Mouse (Mus musculus) Patski (cell line): ENCODE measurements at regions not wholly inside any gene's neighbourhood (a gene's known extent, or its start where the extent isn't known, plus 50 kb on each side); places are given as distances from the start of the nearest gene placed in this dataset.

Experiments used
- ATAC-seq: fragments of 100-300 bp; one replicate; pipeline ENCODE4 v1.8.0; 2021
- CTCF ChIA-PET: fragments of 350-600 bp; sonication (Branson Sonifier 250); formaldehyde crosslinking; loops from one replicate; lab custom pipeline; 2022; ENCODE audit warnings: inconsistent platforms; lab: Charles Lee
- POLR2A ChIA-PET: fragments of 350-600 bp; sonication (Branson Sonifier 250); formaldehyde crosslinking; loops from one replicate; lab custom pipeline; 2022; ENCODE audit warnings: antibody characterized with exemption, inconsistent platforms; lab: Charles Lee
- DNase-seq: peaks from one replicate; pipeline ENCODE4 v3.0.0-alpha.2; 2011; ENCODE audit warnings: low read depth, low spot score
- H3K27me3 ChIP-seq: fragments of 371-371 bp; one replicate; pipeline ENCODE4 v1.5.1; 2021
- CTCF ChIP-seq: fragments of 100-300 bp; IDR thresholded peaks from one replicate; pipeline ENCODE4 v1.5.1; 2021
- in situ Hi-C: fragments of 300-500 bp; cut with MboI; formaldehyde crosslinking; loops from 3 replicates; pipeline ENCODE4 v1.11.1; 2018; ENCODE audit warnings: low pct_unique_long_range_greater_than_20kb, mixed read lengths

GRCm38 (mm10) chr12:54459462-54460134, 196.8 kb downstream of the Sptssa start:
- POLR2A ChIA-PET = no interaction called here
- TF ChIP-seq CTCF = no peak

GRCm38 (mm10) chr12:54456731-54457130, 199.6 kb downstream of the Sptssa start:
- TF ChIP-seq CTCF = no peak
- ChIA-PET CTCF (no interaction called here), POLR2A (no interaction called here)
- H3K27me3 ChIP-seq = no peaks in the 10 kb centered on the region
- DNase-seq (no peak), ATAC-seq (no peak)
- in situ Hi-C loops = no loop called here

More at GRCm38 (mm10) chr12:54459462-54460134, 196.8 kb downstream of the Sptssa start:
- DNase-seq (no peak), ATAC-seq (no peak)
- CTCF ChIA-PET = no interaction called here
- in situ Hi-C loops = no loop called here
- no peaks in the 10 kb centered on the region for H3K27me3 ChIP-seq

DNA sequence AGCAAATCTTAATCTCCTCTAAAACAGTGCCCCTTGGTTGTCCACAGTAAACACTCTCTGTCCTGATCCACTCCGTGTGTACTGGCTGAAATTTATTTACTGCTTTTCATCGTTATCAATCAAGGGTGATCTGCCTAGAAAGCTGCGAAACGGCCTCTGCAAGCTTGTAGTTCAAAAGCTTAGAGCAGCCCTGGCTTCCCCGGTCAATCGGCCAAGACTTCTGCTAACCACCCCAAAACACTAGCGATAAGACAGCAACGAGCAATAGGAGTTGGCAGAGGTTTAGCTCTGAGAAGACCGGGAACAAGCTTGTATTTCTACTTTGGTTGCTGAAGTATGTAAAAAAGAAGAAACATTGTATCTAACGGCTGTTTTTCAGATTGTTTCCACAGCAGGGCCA, 201.8 kb downstream of the Sptssa start:
- ATAC-seq (no peak), DNase-seq (no peak)
- POLR2A ChIA-PET = no interaction called here
- CTCF ChIA-PET = no interaction called here
- no peaks in the 10 kb centered on the region for H3K27me3 ChIP-seq
- in situ Hi-C loops = no loop called here
- TF ChIP-seq CTCF = no peak

- H3K27me3 ChIP-seq = no peaks in the 10 kb centered on the region
- DNase-seq = no peak
- POLR2A ChIA-PET = no interaction called here
- CTCF ChIA-PET = no interaction called here
- no peak for TF ChIP-seq CTCF
- ATAC-seq = no peak
- in situ Hi-C loops = no loop called here
Observed at GRCm38 (mm10) chr12:54453343-54453742, 203.0 kb downstream of the Sptssa start.

DNA sequence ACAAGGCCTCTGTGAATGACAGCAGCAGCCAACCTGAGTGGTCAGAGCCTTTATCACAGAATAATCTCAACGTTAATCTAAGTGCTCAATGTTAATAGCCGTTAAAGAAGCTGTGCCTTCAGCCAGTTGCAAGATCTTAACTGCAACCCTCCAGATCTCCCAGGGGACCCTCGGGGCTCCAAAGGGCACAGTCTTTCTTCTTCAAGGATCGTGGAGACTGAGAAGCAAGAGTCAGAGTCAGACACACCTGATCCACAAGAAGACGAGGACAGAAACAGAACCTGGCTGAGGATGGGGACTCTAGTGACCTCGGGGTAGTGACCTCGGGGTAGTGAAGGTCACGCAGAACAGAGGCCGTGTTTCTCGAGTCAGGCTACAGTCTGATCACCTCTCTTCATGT, 206.0 kb downstream of the Sptssa start:
- in situ Hi-C loops = no loop called here
- DNase-seq = no peak
- H3K27me3 ChIP-seq = no peaks in the 10 kb centered on the region
- ChIA-PET CTCF (no interaction called here), POLR2A (no interaction called here)
- TF ChIP-seq CTCF = no peak
- ATAC-seq = no peak

DNA sequence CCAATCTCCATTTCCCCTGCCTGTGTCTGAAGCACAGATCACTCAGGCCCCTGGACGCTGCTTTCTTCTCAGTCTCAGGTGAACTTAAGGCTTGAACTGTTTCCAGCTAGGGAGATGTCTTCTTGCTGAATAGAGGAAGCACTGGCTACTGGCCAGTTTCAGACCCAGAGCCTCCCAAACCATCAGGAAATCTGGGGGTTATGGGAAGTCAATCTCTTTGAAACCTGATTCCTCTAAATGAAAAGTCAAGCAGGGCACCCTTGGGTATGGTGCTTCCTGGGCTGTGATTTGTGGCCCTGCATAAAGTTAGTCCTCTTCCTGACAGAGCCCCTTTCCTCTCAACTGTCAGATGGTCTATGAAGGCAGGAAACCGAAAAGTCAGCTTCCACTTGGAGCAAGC, 208.2 kb downstream of the Sptssa start:
- in situ Hi-C loops = no loop called here
- DNase-seq (no peak), ATAC-seq (no peak)
- ChIA-PET CTCF (interaction anchor here (1.2 kb wide), 1 partner anchor 24 kb away, joined by 3 read pairs; no protein-coding TSS in a partner anchor), POLR2A (no interaction called here)
- H3K27me3 ChIP-seq = no peaks in the 10 kb centered on the region
- TF ChIP-seq CTCF = no peak

DNA sequence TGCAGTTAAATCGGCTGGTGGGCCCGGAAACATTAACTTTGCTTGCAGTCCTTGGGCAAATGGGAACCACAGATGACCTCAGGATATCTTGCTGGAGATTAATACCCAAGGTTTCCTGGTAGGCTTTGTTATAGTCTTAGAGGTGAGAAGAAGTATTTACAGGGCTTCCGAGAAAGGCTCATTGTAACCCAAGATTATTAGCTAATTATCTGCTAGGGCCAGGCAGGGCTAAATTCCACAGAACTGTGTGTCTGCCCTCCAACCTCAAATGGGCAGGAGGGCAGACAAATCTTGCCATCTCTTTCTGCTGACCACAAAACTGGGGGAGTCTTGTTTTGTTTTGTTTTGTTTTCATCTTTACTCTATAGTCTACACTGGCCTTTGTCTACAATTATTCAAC, 209.0 kb downstream of the Sptssa start:
- ChIA-PET CTCF (interaction anchor here (1.2 kb wide), 1 partner anchor 24 kb away, joined by 3 read pairs; no protein-coding TSS in a partner anchor), POLR2A (interaction anchor here (0.9 kb wide), 1 partner anchor 22 kb away, joined by 3 read pairs; no protein-coding TSS in a partner anchor)
- in situ Hi-C loops = no loop called here
- ATAC-seq = peak; percentile 65
- TF ChIP-seq CTCF = no peak
- no peaks in the 10 kb centered on the region for H3K27me3 ChIP-seq
- peak; percentile 68 for DNase-seq

DNA sequence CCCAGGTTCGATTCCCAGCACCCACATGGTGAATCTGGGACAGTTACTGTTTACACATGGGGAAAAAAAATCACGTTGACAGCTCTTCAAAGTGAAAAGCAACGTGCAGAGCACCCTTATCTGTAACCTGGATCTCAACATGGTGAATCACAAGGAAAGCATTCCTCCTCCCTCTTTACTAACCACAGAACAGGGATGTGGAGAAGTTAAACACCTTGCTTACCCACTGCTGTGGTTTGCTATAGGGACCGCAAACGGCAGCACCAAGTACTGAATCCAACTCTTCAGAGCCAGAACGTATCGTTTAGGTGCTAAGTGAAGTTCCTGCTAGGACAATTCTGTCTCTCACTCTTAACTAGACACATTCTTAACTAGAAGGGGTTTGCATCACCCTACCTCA, 210.0 kb downstream of the Sptssa start:
- H3K27me3 ChIP-seq = no peaks in the 10 kb centered on the region
- ATAC-seq (no peak), DNase-seq (no peak)
- no peak for TF ChIP-seq CTCF
- in situ Hi-C loops = no loop called here
- POLR2A ChIA-PET = no interaction called here
- CTCF ChIA-PET = no interaction called here

GRCm38 (mm10) chr12:54444416-54444815, 212.0 kb downstream of the Sptssa start:
- CTCF ChIA-PET = no interaction called here
- in situ Hi-C loops = no loop called here
- DNase-seq (no peak), ATAC-seq (no peak)
- TF ChIP-seq CTCF = no peak
- H3K27me3 ChIP-seq = no peaks in the 10 kb centered on the region
- POLR2A ChIA-PET = no interaction called here

DNA sequence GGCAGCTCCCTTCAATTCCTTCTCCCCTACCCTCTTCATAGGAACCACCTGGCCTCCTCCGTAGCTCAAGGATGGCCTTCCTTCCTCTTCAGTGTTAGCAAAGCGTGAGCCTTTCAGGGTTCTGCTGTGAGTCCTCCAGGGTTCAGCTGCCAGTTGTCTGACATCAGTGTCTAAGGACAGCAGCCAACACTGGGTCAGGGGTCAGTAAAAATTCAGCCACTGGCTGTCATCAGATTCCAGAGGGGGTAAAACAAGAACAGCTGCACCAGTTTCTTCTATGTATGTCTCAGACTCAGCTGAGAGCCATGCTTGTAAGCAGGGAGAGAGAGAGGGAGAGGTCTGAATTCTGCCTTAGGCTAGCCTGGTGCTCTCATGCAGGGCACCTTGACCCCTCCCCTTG, 213.1 kb downstream of the Sptssa start:
- no peaks in the 10 kb centered on the region for H3K27me3 ChIP-seq
- no peak for DNase-seq
- CTCF ChIA-PET = no interaction called here
- POLR2A ChIA-PET = interaction anchor here (0.9 kb wide), 1 partner anchor 9 kb away, joined by 3 read pairs; no protein-coding TSS in a partner anchor
- in situ Hi-C loops = no loop called here
- no peak for ATAC-seq
- no peak for TF ChIP-seq CTCF

DNA sequence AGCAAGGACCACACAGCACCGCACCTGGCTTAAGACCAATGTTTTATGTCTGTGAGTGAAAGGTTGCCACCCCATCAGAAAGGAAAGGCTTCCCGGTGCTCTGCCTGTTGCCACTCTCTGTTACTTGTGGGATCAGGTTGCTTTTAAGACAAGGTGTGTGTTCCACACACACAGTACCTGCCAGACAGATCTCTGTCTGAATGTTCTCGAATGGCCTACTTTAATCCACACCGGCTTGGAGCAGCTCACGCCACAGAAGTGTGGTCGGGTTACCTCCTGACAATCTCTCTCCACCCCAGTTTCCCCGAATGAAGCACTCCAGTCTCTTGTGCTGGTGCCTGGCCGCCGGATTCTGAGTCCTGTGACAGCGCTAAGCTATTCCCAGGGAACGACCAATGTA, 214.0 kb downstream of the Sptssa start:
- ChIA-PET POLR2A (interaction anchor here (0.9 kb wide), 1 partner anchor 8 kb away, joined by 3 read pairs; no protein-coding TSS in a partner anchor), CTCF (no interaction called here)
- no peak for ATAC-seq
- no peak for TF ChIP-seq CTCF
- no peak for DNase-seq
- in situ Hi-C loops = no loop called here
- H3K27me3 ChIP-seq = no peaks in the 10 kb centered on the region
